Mouse (Mus musculus) cortical plate, adult 2 months (tissue): ENCODE results near the gene Dio3.

Experiments used
- CTCF ChIP-seq: fragments of 200-500 bp; IDR thresholded peaks from 2 replicates; pipeline ENCODE4 v1.5.1; 2011; ENCODE audit warnings: mild to moderate bottlenecking, control low read depth, low read length; ENCODE audit not compliant: insufficient read depth; ENCODE audit errors: extremely low read depth
- POLR2A ChIP-seq: fragments of 200-500 bp; IDR thresholded peaks from 2 replicates; pipeline ENCODE4 v1.6.1; 2011; ENCODE audit warnings: mild to moderate bottlenecking, low read length, control low read depth; ENCODE audit not compliant: insufficient read depth; ENCODE audit errors: extremely low read depth

- TF ChIP-seq POLR2A (no peak), CTCF (no peak)
Measured at GRCm38 (mm10) chr12:110277965-110278307, 932 bp upstream of the Dio3 start.
